Mouse (Mus musculus) central nervous system, embryonic 18 days (tissue): ENCODE data around the gene Capn3. TPM values are rescaled to one million over a fixed set of nuclear protein-coding genes. Genes with fewer than 3 reads are reported as not detected.

Experiments
- polyA plus RNA-seq: library from polyadenylated mRNA; depleted of rRNA; stranded (reverse); fragments of >200 nt; gene quantifications from 2 replicates; pipeline ENCODE4 v1.2.3, GENCODE M21; 2012; rRNA removed

The Capn3 gene
- 1.1 and 1.7 TPM in 2 replicates for polyA plus RNA-seq

GRCm38 (mm10) chr2:120455719-120456118 lies at the start of gene Capn3:
Capn3 (plus strand) TSS chr2:120456019.

Other genes starting within 250 kb of the Capn3 start
- 14.5 TPM in 2 replicates for gene Pla2g4e, start 210.7 kb upstream of the Capn3 start, polyA plus RNA-seq
- 0.08 and 0.12 TPM in 2 replicates for gene Pla2g4d, start 166.8 kb upstream of the Capn3 start, polyA plus RNA-seq
- gene Pla2g4f, start 141.9 kb upstream of the Capn3 start, polyA plus RNA-seq = 0.05 and 0.08 TPM in 2 replicates
- gene Vps39, start 102.9 kb upstream of the Capn3 start, polyA plus RNA-seq = 54.3 and 55.2 TPM in 2 replicates
- gene Ganc, start 52.1 kb upstream of the Capn3 start, polyA plus RNA-seq = 6.7 and 7.3 TPM in 2 replicates
- 19.2 and 21.2 TPM in 2 replicates for gene Tmem87a, start 51.9 kb upstream of the Capn3 start, polyA plus RNA-seq
- 42.4 and 45.9 TPM in 2 replicates for gene Zfp106, start 107.8 kb downstream of the Capn3 start, polyA plus RNA-seq
- 19.2 and 21.9 TPM in 2 replicates for gene Snap23, start 111.7 kb downstream of the Capn3 start, polyA plus RNA-seq
- gene Haus2, start 153.4 kb downstream of the Capn3 start, polyA plus RNA-seq = 17.0 and 17.6 TPM in 2 replicates
- gene Lrrc57, start 153.5 kb downstream of the Capn3 start, polyA plus RNA-seq = 24.2 and 25.5 TPM in 2 replicates
- 14.0 and 16.4 TPM in 2 replicates for gene Stard9, start 173.1 kb downstream of the Capn3 start, polyA plus RNA-seq